Mouse (Mus musculus) gastrocnemius, adult 8-10 months (tissue): ENCODE measurements around the gene Aptx. TPM values are rescaled to one million over a fixed set of nuclear protein-coding genes. Genes with fewer than 3 reads are reported as not detected.

Experiments
- DNase-seq, 2 experiments: peaks; one replicate each; pipeline ENCODE4 v3.0.0; 2022; ENCODE audit warnings: low spot score in 2 of 2
- microRNA-seq: library from miRNA; unstranded; fragments of <30 nt; microRNA quantifications from one replicate; pipeline ENCODE4 v1.2.0, GENCODE M21; 2022
- total RNA-seq, 4 experiments: library from RNA; stranded (reverse); gene quantifications; 2 replicates each; pipeline ENCODE4 v1.2.4; 2022

The Aptx gene
- total RNA-seq, 4 experiments from 2014 or later = 13.3 to 18.5 (median 16.2) TPM

DNA sequence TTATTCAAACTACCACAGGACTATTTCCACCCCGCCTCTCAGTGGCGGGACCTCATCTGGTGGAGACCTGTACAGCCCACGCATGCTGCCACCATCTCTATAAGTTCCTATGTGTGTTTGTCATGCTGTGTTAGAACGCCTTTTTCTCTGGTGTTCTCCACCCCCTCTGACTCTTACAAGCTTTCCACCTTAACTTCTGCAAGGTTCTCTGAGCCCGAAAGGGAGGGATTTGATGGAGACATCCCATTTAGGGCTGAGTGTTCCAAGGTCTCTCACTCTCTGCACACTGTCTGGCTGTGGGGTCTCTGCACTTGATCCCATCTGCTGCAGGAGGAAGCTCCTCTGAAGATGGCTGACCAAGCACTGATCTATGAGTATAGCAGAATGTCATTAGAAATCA lies 29.5 kb downstream of the Aptx start:
- no peak for DNase-seq

DNA sequence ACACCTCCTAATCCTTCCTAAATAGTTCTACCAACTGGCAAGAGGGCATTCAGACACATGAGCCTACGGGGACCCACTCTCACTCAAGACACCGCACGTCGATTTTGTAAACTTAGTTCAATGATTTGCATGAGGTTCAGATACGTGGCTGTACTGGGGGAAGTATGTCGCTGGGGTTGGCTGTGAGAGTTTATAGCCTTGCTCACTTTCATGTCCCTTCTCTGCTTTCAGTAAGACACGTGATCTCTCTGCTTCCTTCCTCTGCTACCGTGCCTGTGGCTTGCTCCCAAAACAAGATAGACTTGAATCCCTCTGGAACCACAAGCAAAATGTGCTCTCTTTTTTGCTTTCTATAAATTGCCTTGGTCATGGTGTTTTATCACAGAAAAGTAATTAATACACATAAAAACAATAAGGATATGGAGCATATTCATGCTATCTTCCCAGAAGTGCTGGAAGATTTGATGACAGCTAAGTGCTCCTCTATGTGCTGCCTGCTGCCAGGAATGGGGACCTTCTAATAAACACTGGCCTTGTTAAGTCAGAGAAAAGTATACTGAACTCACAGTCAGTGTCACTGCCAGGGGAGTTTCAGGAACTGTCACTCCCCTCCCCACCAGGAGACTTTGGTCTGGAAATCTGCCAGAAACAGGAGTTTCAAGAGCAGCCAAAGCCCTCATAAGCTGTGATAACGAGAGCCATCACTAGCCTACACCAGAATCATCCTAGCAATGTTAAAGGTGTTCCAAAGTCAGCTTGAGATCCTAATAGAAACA lies 36.6 kb downstream of the Aptx start:
- DNase-seq = no peak

DNA sequence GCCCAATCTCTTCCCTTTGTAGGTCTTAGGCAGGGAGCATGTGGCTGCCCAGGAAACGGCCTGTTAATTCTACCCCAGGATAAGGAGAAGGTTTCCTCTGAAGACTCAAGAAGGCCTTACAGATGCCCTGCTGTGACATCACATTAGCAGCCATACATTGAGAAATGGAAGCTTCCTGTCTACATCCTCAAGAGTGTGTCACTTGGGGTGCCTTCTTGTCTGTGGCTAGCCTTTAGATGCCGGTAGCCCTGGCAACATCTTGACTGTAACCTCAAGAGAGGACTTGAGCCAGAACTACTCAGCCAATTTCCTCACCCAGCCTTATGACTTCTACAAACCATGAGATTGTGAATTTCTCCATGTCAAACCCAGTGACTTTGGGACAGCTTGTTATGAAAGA lies 51.9 kb downstream of the Aptx start:
- no peak for DNase-seq

DNA sequence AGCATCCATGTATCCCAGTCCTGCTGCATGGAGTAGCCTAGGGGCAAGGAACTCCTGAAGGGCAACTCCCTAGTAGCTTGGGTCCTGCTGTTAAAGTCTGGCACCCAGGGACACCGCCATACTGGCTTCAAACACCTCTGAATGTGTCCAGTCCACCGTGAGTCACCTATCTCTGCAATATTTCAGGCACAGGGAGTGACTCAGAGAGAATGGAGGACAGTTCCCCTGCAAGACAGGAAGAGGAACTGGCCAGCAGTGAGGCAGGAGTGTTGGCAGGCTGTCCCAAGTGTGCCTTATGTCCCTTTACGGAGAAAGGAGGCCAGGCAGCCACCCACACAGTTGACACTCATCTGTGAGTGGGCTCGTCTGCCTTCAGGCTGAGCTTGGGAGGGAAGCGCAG lies 53.9 kb downstream of the Aptx start:
- no peak for DNase-seq

- DNase-seq = no peak
Observed at GRCm38 (mm10) chr4:40643567-40643966, 59.4 kb downstream of the Aptx start.

- DNase-seq = no peak
Observed at GRCm38 (mm10) chr4:40640991-40641390, 62.0 kb downstream of the Aptx start.

Small RNA genes within 50 kb of the gene (microRNA-seq; reads per million reads assigned to microRNA genes)
- gene Mir207 = not detected

Other genes with a start within 250 kb of the Aptx start
- not detected for gene Tmem215, start 231.0 kb downstream of the Aptx start, total RNA-seq
- gene Dnaja1, start 19.0 kb upstream of the Aptx start, total RNA-seq = 10 to 100 TPM; 24.8 to 44.0 (median 28.5) TPM
- 10 to 100 TPM; 28.7 to 33.9 (median 32.7) TPM for gene Smu1, start 54.7 kb upstream of the Aptx start, total RNA-seq
- gene B4galt1, start 150.8 kb upstream of the Aptx start, total RNA-seq = 10 to 100 TPM; 22.3 to 27.7 (median 23.7) TPM
- gene Spink4, start 216.9 kb upstream of the Aptx start, total RNA-seq = not detected
- 100 to 1,000 TPM; 229 to 241 (median 229) TPM for gene Bag1, start 245.1 kb upstream of the Aptx start, total RNA-seq
- gene Chmp5, start 245.2 kb upstream of the Aptx start, total RNA-seq = 10 to 100 TPM; 20.6 to 21.7 (median 21.3) TPM